Mouse (Mus musculus) testis, adult 2 months (tissue): ENCODE measurements at regions not wholly inside any gene's neighbourhood (a gene's known extent, or its start where the extent isn't known, plus 50 kb on each side); places are given as distances from the start of the nearest gene placed in this dataset.

Source experiments
- H3K27ac ChIP-seq: fragments of 200-500 bp; 2 replicates; pipeline ENCODE4 v1.5.1; 2012; ENCODE audit warnings: low read depth, low read length; ENCODE audit not compliant: control insufficient read depth, insufficient read depth
- H3K27me3 ChIP-seq: fragments of 200-500 bp; 2 replicates; pipeline ENCODE4 v1.6.1; 2012; ENCODE audit warnings: mild to moderate bottlenecking, low read length, moderate library complexity; ENCODE audit not compliant: control insufficient read depth, insufficient read depth
- H3K36me3 ChIP-seq: fragments of 200-500 bp; 2 replicates; pipeline ENCODE4 v1.6.1; 2012; ENCODE audit warnings: mild to moderate bottlenecking, low read length; ENCODE audit not compliant: control insufficient read depth, insufficient read depth
- H3K4me1 ChIP-seq: fragments of 200-500 bp; 2 replicates; pipeline ENCODE4 v1.6.1; 2012; ENCODE audit warnings: low read length; ENCODE audit not compliant: control insufficient read depth, insufficient read depth
- H3K4me3 ChIP-seq: fragments of 200-500 bp; 2 replicates; pipeline ENCODE4 v1.5.1; 2012; ENCODE audit warnings: low read depth, mild to moderate bottlenecking, low read length, moderate library complexity, mixed read lengths; ENCODE audit not compliant: control insufficient read depth
- CTCF ChIP-seq: fragments of 200-500 bp; IDR thresholded peaks from 2 replicates; pipeline ENCODE4 v1.5.1; 2012; ENCODE audit warnings: low read depth, mild to moderate bottlenecking, inconsistent platforms, low read length, moderate library complexity; ENCODE audit not compliant: control insufficient read depth, insufficient read depth, insufficient replicate concordance
- POLR2A ChIP-seq: fragments of 200-500 bp; IDR thresholded peaks from 2 replicates; pipeline ENCODE4 v1.6.1; 2012; ENCODE audit warnings: low read depth, mild to moderate bottlenecking, inconsistent platforms, low read length, moderate library complexity; ENCODE audit not compliant: control insufficient read depth

- Histone ChIP-seq H3K36me3 (no peaks in the 10 kb centered on the region), H3K27ac (no peak overlapping the region), H3K27me3 (no peaks in the 10 kb centered on the region), H3K4me3 (no peak overlapping the region), H3K4me1 (peaks cover 2% of the 10 kb centered on the region; the same call in 1 of the 2 replicates)
- TF ChIP-seq CTCF, result no peak
- no peak for TF ChIP-seq POLR2A
These were observed 71.4 kb downstream of the 2410131K14Rik start for GRCm38 (mm10) chr5:118316310-118317017.

- H3K4me1 ChIP-seq, result no peaks in the 10 kb centered on the region; the same call in 1 of the 2 replicates
- H3K4me3 ChIP-seq, result no peak overlapping the region
- no peak overlapping the region for H3K27ac ChIP-seq
- H3K36me3 ChIP-seq, result no peaks in the 10 kb centered on the region
- H3K27me3 ChIP-seq, result no peaks in the 10 kb centered on the region
- no peak for TF ChIP-seq POLR2A
- no peak for TF ChIP-seq CTCF
These were observed 73.0 kb downstream of the 2410131K14Rik start for GRCm38 (mm10) chr5:118318073-118318472.

GRCm38 (mm10) chr5:118318883-118319282 lies 73.9 kb downstream of the 2410131K14Rik start:
- H3K4me1 ChIP-seq, result no peaks in the 10 kb centered on the region; the same call in 1 of the 2 replicates
- no peaks in the 10 kb centered on the region for H3K27me3 ChIP-seq
- H3K4me3 ChIP-seq, result no peak overlapping the region
- no peak overlapping the region for H3K27ac ChIP-seq
- H3K36me3 ChIP-seq, result no peaks in the 10 kb centered on the region
- TF ChIP-seq POLR2A, result no peak
- TF ChIP-seq CTCF, result no peak

- peaks cover 2% of the 10 kb centered on the region; the same call in 1 of the 2 replicates for H3K4me1 ChIP-seq
- no peak overlapping the region for H3K27ac ChIP-seq
- TF ChIP-seq CTCF (no peak), POLR2A (no peak)
- H3K36me3 ChIP-seq, result no peaks in the 10 kb centered on the region
- no peaks in the 10 kb centered on the region for H3K27me3 ChIP-seq
- no peak overlapping the region for H3K4me3 ChIP-seq
These were observed 76.9 kb downstream of the 2410131K14Rik start for GRCm38 (mm10) chr5:118321719-118322455.

- Histone ChIP-seq H3K27ac (no peak overlapping the region), H3K36me3 (no peaks in the 10 kb centered on the region), H3K4me3 (no peak overlapping the region), H3K4me1 (peaks cover 5% of the 10 kb centered on the region; the same call in 1 of the 2 replicates), H3K27me3 (no peaks in the 10 kb centered on the region)
- TF ChIP-seq CTCF (no peak), POLR2A (no peak)
These were observed 78.1 kb downstream of the 2410131K14Rik start for GRCm38 (mm10) chr5:118323151-118323550.

DNA sequence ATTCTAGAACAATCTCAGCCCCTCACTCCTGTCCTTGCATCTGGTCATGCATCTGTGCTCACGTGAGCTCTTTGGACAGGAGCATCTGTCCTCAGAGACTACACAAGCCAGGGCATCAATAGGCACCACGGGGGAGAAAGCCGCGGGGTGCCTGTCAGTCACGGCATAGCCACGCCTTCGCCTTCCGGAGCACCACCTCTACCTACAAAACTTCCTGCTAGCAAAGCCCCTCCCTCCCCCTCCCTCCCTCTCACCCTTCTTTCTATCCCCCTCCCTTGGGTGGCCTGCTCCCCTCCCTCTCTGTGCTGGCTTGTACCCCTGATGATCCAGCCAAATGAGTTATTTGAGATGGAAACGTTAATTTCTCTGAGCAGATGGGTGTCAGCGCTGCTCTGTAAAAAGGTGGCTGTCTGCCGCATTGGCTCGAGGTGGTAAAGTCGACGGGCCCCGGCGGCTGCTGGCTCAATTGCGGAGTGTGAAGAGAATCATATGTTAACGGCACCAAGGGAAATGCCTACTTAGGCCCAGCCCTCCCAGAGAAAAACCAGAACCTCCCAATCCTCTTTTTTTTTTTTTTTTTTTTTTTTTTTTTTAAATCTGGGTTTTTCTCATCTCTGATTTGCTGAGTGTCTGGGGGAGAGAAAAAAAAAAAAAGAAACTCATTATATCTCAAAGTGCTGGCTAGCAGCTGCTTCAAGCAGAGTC lies 82.0 kb downstream of the 2410131K14Rik start:
- H3K36me3 ChIP-seq, result no peaks in the 10 kb centered on the region
- H3K4me3 ChIP-seq, result no peak overlapping the region
- peaks cover 17% of the 10 kb centered on the region for H3K4me1 ChIP-seq
- TF ChIP-seq CTCF (no peak), POLR2A (no peak)
- peaks cover 4% of the 10 kb centered on the region for H3K27me3 ChIP-seq
- H3K27ac ChIP-seq, result no peak overlapping the region

GRCm38 (mm10) chr5:118327961-118328712 lies 83.1 kb downstream of the 2410131K14Rik start:
- H3K27ac ChIP-seq, result no peak overlapping the region
- peaks cover 4% of the 10 kb centered on the region for H3K27me3 ChIP-seq

More at GRCm38 (mm10) chr5:118327961-118328712, 83.1 kb downstream of the 2410131K14Rik start:
- Histone ChIP-seq H3K4me1 (peaks cover 19% of the 10 kb centered on the region), H3K36me3 (no peaks in the 10 kb centered on the region), H3K4me3 (no peak overlapping the region)
- no peak for TF ChIP-seq CTCF
- no peak for TF ChIP-seq POLR2A
